Mouse (Mus musculus): ENCODE results near the gene Tns3.

DNA sequence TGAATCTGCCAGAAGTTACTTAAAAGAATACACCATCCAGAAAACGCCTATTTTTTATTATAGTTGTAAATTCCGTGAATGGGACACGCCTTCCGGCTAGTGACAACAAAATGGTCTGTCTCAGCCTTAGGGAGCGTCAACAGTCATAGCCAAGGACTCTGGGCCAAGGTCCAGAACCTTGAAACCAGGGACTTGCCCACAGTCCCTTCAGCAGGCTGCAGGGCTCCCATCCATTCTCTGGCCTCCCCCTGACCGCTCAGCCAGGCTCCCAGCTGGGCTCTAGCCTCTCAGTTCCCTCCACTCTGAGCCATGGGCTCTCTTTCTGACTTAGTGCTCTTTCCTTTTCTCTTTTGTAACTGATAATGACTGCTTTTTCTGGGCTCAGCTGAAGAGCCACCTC, 37.6 kb downstream of the Tns3 start:
- TF ChIP-seq POLR2A (IDR thresholded peaks at IDR 0.05; ENCODE audit: extremely low read depth, insufficient read depth, low read length) (no peak), CTCF (IDR thresholded peaks at IDR 0.05; ENCODE audit: low read depth, low read length) (no peak)
